Mouse (Mus musculus): ENCODE results near the gene Gm14226.
"Not testable (repeated sequence)": the region's sequence is repeated elsewhere in the genome, so short reads cannot be mapped to it uniquely, and the experiment has no call there.

Gene Gm14226

DNA sequence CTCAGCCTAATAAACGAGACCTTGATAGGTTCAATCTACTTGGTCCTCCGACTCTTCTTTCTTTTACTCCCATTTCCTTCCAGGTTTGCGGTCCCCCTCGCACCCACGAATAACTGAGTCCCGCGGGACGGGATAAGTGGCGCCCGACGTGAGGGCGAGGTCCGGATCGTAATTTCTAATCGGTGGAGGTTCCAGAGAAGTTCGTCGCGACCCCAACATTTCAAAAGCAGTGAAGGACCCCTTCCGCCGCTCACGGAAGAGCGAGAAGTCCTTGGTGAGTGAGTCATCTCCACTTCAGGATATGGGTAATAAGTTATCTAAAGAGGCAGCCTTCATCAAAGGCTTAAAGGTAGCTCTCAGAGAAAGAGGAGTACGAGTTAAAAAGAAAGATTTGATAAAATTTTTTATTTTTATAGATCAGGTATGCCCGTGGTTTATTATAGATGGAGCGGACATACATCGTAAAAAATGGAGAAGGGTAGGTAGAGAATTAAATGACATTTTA lies at the start of gene Gm14226:
Gene Gm14226, plus strand, starts transcription at position 16 of the 505 bp plus-strand sequence.
- not testable (repeated sequence) for DNase-seq (ENCODE audit: extremely low spot score, low read depth, low spot score)

DNA sequence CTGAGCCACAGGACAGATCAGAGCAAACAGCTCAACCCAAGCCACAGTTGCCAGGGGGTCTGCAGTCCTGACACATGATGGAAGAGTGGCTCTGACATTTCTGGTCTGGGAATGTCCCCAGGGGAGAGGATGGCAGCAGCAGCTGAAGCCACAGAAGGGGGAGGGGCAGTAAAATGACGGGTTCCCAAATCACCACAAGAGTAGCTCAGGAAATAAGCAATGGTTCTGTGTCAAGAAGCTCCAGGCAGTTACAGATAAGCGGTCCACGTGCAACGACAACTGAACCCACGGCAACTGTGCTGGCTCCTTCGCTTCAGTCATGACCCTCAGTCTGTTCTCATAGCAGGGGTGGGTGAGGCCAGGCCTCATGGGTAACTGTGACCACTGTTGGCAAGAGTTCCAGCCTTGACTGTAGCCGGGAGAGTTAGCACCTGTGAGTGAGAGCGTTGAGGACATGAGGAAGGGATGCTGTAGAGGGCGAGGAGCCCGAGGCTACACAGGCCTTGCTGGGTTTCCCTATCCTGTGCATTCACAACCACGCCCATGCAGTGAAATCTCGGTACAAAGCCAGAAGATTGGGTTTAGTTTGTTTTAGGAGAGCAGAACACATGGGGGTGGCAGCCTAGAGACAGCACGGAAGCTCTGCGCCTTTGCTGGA lies 48.2 kb upstream of the Gm14226 start:
- DNase-seq (ENCODE audit: extremely low spot score, low read depth, low spot score): not testable (repeated sequence)

DNA sequence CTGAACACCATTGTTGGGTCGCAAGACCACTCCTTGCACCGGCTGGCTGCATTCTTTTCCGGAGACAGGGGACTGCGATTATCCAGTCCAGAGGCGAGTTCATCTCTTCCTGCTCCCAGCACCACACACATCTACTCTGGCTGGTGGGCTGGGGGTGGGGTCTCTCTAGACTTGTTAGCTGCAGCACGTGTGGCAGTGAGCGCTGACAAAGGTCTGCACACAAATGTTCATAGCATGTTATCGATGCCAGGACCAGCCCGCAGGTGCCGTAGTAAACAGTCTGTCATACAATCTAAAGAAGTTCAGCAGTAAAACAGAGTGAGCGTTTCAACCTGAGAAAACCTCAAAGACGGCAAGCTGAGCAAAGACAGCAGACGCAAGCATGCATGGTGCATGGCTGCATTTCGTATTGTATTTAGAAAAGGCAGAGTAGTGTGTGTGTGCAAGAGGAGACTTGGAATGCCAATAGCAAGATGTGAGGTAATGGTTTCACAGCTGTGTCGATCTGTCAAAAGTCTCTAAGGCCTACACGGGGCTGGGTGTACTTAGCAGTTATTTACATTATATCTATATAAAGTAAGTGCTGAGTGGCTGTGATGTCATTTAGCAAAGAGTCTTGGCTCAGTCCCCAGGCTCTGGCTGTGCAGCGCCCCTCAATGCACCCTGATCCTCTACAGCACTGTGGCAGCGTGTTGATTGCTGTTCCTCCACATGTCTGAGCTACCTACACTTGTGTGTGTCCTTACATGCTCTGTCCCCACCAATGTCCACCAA lies 46.0 kb upstream of the Gm14226 start:
- no peak for DNase-seq (ENCODE audit: extremely low spot score, low read depth, low spot score)

DNA sequence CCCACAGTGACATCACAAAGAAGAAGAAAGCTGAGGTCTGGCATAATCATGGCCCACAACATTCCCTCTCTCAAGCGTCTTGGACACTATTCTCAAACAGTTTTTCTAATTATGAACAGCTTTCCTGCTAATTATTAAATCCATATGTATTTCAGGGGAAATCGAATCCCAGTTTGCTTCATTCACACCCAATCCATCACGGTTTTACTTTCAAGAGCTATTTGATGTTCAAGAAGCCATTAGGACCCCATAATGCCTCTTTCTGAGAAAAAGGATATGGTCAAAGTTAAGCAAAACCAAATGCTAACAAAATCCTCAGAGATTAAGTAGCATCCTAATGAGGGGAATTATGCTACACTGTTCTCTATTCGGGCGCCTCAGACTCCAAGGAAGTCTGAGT lies 45.1 kb upstream of the Gm14226 start:
- DNase-seq (ENCODE audit: extremely low spot score, low read depth, low spot score): peak; percentile 79

DNA sequence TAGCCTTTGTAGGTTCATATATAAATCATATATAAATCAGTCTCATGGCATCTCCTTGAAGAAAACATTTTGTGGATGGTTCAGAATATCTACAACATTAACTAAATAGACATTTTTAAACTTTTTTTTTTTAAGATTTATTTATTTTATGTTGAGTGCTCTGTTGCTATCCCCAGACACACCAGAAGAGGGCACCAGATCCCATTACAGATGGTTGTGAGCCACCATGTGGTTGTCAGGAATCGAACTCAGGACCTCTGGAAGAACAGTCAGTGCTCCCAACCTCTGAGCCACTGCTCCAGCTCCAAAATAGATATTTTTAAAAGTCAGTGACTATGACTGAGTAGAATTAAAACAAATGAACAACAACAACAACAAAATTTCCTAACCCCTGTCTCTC lies 31.5 kb upstream of the Gm14226 start:
- no peak for DNase-seq (ENCODE audit: extremely low spot score, low read depth, low spot score)

DNA sequence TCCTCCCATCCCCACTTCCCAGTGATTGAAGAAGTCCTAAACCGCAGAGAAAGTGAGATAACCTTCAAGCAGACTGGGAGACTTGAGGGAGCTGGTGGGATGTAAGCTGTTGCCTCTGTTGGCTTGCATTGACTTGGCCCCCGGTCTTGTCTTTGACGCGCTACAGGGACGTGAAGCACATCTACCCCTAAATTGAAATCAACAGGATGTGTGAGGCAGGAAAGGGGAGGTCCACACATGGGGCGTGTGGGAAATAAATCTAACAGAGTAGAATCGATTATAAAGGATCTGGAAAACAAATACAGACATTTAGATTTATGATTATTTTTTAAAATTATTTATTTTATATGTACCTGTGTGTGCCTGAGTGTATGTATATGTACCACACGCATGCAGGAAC lies 26.7 kb upstream of the Gm14226 start:
- DNase-seq (ENCODE audit: extremely low spot score, low read depth, low spot score): no peak

DNA sequence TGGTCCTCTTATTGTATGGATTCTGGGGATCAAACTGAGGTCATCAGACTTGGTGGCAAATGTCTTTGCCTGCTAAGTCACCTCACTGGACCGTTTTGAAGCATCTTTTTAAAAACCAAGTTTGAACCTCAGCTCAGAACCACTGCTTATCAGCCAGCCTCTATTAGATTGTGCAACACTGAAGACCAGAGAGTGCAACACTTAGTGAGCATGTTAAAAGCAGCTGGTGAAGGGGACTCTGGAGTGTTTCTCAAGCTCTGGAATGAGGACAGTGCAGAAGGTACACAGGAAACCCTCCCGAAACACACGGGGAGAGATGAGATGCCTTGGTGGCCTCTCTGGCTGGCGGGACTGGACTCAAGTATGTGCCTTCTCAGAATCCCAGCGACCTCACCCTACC lies 26.0 kb upstream of the Gm14226 start:
- DNase-seq (ENCODE audit: extremely low spot score, low read depth, low spot score): no peak

DNA sequence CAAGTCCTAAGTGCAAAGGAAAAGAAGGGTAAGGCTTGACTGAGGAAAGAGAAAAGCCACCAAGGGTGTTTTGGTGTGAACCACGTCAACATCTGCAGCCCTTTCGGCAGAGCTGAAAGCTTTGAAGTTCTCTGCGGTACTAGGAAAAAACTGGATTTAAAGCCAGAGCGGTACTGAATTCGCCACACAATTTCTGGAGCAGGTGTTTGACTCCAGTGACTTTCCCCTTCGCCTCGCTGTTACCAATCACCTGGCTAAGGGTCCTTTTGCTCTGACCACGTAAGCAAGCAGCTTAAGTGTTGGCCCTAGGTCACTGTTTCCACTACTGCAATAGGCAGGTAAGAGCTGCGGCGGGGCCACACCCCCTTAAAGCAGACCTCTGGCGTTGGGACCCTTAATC lies 12.6 kb upstream of the Gm14226 start:
- DNase-seq (ENCODE audit: extremely low spot score, low read depth, low spot score): no peak

DNA sequence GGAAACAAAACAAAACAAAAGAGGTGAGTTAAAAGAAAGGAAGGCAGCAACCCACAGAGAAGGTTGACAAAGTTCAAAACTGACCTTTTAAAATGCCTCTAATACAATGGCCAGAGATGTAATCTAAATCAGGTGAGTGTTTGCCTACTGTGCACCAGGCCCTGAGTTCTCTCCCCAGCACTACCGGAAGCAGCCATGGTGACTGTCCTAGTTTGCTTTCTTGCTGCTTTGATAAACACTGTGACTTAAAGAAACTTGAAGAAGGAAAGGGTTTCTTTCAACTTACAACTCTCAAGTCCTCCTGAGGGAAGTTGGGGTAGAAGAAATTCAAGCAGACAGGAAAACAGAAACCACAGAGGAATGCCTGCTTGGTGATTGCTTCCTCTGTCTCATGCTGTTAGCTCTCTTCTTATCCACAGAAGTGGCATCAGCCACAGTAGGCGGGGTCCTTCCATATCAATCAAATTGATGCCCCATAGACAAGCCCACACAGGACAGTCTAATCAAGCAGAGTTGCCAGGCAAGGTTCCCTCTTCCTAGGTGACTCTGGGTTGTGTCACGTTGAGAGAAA lies 6.9 kb upstream of the Gm14226 start:
- no peak for DNase-seq (ENCODE audit: extremely low spot score, low read depth, low spot score)

DNA sequence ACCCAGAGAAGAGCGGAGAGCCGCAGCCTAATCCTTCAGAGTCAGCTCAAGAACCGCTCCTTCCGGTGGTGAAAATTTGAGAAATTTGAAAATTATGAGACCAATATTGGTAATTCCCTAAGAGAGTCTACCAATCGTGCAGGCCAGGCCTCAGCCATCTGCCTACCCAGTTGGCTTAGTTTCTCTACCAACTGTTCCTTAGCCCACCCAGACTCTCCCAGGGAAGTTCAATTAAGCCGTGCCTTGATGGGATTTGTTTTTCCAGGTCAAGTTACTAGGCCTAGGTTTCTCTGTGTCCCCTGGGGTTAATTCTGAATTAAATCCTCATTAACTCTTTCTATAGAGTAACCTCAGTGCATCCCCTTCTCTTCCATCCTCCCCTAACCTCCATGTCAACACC lies 5.1 kb upstream of the Gm14226 start:
- DNase-seq (ENCODE audit: extremely low spot score, low read depth, low spot score): no peak

DNA sequence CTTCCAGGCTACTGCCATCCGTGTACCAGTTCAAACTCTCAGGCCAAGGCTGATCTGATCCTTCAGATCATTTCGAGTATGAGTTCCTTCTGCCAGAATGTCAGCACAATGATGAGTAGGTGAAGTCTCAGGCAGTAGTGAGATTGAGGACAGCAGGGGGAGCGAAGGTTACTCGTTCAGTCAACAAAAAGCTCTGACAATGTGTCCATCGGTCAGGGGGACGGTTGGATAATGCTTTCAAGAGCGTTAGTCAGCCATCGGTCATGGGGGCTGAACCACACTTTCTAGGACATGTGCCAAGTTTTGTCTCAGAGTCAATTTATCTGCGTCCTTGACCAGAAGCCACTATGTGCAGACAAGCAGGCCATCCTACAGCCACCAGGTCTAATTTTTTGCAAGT lies 1.3 kb upstream of the Gm14226 start:
- not testable (repeated sequence) for DNase-seq (ENCODE audit: extremely low spot score, low read depth, low spot score)

DNA sequence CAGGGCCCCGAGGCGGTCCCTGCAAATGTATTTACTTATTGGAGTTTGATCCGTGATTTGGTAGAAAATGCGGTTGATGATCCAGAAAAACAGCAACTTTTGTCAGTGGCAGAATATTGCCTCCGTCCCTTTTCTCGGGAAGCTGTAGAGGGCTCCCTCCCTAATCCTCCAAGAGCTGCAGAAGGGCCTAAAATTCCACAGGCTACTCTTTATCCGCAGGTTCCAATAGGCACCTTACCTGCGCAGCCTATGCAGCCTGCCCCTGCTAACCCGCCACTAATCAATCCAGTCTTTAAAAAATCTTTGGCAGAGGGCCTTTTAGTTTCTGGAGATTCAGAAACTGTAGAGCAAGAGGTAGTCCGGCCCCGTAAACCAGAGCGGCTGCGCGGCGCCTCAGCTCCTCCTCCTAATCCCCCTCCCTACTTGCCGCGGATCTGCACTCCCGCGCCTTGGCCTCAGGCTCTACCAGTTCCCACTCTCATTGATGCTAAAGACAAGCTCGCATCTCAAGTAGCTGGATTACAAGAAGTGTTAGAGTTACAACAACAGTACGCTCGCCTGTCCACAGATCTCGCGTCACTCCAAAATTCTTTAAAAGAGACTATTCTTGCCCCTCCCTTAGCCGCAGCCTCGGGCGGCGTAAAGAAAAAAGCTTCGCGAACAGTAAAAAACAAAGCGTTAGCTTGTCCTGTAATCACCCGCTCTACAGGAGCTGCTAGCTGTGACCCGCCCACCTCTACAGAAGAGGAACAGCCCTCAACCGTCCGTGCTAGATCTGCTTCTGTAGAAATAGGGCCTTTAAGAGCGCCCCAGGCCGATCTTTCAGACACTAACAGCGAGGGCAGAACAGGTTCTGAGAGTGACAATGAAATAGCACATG lies 936 bp downstream of the Gm14226 start:
- peak; percentile 44 for DNase-seq (ENCODE audit: extremely low spot score, low read depth, low spot score)

DNA sequence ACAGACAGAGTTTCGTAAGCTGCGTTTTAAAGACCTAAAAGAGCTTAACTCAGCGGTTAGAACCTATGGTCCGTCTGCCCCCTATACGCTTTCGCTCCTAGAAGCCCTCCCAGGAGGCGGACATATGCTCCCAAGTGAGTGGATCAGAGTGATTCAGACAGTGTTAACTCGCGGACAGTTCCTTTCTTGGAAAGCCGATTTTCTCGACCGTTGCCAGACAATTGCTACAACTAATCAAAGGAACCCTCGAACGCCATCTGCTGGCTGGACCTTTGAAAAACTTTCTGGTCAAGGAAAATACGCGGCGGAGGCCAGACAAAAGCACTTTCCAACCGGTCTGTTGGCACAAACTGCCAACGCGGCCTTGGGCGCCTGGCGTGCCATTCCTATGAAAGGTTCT lies 1.6 kb downstream of the Gm14226 start:
- peak; percentile 56 for DNase-seq (ENCODE audit: extremely low spot score, low read depth, low spot score)

DNA sequence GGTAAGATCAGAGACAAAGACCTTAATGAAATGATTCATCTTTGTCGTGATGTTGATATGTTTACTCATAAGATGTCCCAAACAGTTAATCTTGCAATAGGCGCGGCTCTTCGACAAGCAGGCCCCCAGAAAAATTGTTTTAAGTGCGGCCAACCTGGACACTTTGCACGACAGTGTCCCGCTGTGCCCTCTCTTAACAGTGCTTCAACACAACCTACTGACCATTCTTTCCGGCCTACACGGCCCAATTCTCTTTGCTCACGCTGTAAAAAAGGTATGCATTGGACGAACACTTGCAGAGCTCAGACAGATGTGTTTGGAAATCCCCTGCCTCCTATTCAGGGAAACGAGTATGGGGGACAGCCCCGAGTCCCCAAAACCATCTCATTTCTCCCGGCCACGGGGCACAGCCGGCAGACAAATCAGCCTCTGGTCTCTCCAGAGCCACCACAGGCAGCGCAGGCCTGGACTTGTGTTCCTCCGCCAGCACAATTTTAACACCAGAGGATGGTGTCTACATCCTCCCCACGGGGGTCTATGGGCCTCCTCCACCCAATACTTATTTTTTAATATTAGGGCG lies 2.3 kb downstream of the Gm14226 start:
- DNase-seq (ENCODE audit: extremely low spot score, low read depth, low spot score): not testable (repeated sequence)

DNA sequence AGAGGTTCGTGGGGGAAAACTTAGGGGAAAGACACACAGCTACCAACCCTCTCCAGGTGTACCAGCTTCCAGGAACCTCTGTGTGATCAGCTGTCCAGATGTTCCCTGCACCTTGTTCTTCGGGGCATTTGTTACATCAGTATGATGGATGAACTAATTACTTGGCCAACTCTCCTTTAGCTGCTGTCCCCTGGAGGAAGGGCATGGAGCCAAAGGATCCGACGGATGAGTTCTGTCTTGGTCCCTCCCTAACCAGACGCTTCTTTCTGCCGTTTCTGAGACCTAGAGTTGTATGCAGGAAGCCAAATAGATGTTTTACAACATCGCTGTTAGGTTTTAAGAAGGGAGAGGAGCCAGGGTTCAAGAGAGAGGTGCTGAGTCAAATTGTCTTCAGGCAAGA lies 12.8 kb downstream of the Gm14226 start:
- no peak for DNase-seq (ENCODE audit: extremely low spot score, low read depth, low spot score)

DNA sequence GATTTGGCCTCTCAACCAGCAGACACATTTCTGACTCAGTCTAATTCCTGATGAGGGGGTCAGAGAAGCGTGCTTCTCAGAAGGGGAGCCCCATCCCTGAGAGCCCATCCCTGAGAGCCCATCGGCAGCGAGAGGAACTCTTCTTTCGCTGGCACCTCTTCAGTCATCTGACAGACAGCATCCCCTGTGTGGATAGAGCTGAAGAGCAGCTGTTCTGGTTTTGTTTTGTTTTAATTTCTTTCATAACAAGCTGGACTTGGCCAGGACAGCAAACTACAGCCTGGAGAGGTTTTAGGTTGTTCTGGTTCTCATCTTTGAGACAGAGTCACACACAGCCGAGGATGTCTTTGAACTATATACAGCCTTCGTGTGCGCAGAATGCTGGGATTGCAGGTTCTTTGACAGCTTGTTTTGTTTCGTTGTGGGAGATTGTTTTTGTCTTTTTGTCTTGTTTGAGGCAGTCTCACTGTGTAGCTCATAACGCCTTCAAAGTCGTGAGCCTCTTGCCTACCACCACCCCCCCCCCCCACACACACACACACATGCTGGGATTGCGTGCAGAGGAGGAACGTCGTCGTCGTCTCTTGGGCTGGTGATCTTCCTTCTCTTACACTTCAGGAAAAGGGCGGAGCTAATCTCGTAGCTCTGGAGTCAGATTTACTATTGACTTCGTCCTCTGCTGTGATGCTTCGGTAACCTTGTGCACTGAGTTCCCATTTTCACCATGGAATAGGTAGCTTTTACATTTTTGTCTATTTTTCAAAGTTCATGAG lies 15.1 kb downstream of the Gm14226 start:
- DNase-seq (ENCODE audit: extremely low spot score, low read depth, low spot score): no peak

DNA sequence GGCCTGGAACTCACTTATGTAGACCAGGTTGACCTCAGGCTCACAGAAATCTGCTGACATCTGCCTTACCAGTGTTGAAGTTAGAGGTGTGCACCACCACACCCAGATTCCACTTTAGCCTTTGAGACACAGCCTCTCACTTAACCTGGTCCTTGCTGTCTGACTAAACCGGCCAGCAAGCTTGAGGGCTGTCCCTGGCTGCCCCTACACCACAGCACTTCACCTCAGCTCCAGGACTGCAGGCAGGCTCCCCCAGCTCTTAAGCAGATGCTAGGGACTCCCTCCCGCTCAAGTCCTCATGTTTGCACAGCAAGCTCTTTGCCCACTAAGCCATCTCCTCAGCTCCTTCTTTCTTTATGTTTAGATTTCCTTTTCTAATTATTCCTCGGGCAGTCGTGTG lies 21.9 kb downstream of the Gm14226 start:
- no peak for DNase-seq (ENCODE audit: extremely low spot score, low read depth, low spot score)

DNA sequence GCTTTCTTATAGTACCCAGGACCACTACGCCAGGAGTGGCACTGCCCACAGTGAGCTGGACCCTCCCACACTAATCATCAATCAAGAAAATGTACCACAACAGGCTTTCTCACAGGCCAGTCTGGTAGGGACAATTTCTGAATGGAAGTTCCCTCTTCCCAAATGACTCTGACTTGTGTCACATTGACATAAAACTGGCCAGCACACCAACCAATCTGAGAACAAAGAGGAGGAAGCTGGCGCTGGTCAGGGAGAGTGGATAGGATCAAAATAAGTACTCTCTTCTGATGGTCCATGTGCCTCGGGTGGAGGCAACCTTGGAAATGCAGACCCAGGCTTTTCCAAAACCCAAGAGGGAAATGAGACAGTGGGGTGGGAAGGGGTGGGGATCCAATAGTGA lies 26.5 kb downstream of the Gm14226 start:
- no peak for DNase-seq (ENCODE audit: extremely low spot score, low read depth, low spot score)

DNA sequence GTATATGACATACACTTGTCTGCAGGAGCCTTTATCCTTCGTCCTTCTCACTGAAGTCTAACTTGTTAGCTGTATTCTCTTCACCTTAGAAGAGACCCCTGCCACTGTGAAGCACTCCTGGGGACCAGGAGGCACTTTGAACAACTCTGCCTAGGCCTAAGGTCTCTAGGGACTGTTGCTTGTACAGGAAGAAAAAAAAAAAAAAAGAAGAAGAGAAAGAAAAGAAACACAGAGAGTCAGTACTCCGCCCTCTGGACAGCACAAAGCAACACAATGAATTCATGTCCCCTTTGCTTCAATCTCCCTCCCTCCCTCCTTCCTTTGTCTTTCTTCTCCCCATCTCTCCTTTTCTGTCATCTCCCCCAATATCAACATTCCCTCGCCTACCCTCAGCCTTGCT lies 27.0 kb downstream of the Gm14226 start:
- DNase-seq (ENCODE audit: extremely low spot score, low read depth, low spot score): no peak

DNA sequence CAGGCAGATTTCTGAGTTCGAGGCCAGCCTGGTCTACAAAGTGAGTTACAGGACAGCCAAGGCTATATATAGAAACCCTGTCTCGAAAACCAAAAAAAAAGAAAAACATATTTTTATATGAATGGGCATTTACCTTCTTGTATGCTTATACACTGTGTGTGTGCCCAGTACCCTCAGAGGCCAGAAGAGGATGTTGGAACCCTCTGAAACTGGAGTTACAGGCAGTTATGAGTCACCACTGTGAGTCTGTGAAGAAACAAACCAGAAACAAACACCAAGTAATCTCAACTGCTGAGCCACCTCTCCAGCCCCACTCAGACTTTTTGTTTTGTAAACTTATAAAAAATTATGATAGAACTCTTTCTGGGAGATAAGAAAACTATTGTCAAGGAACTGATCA lies 28.7 kb downstream of the Gm14226 start:
- DNase-seq (ENCODE audit: extremely low spot score, low read depth, low spot score): no peak

All from hindlimb bud, embryonic 11.5 days (tissue).